Mouse (Mus musculus) kidney, adult 2 months (tissue): ENCODE measurements around the gene Tmem87b. TPM values are rescaled to one million over a fixed set of nuclear protein-coding genes. Genes with fewer than 3 reads are reported as not detected.

Experiments
- DNase-seq: peaks from one replicate; pipeline ENCODE4 v3.0.0; 2021
- H3K27ac ChIP-seq: fragments of 200-500 bp; 2 replicates; pipeline ENCODE4 v1.5.1; 2012; ENCODE audit warnings: low read depth, low read length, control low read depth, inconsistent platforms; ENCODE audit not compliant: insufficient read depth
- H3K27me3 ChIP-seq: fragments of 200-500 bp; replicated peaks from 2 replicates; pipeline ENCODE4 v1.6.1; 2012; ENCODE audit warnings: mild to moderate bottlenecking, moderate library complexity, low read length, inconsistent platforms; ENCODE audit not compliant: control insufficient read depth, insufficient read depth
- H3K36me3 ChIP-seq: fragments of 200-500 bp; 2 replicates; pipeline ENCODE4 v1.6.1; 2012; ENCODE audit warnings: mild to moderate bottlenecking, moderate library complexity, low read length, inconsistent platforms; ENCODE audit not compliant: control insufficient read depth, insufficient read depth
- H3K4me1 ChIP-seq: fragments of 200-500 bp; 2 replicates; pipeline ENCODE4 v1.6.1; 2011; ENCODE audit warnings: low read length; ENCODE audit not compliant: control insufficient read depth, insufficient read depth
- H3K4me3 ChIP-seq: fragments of 200-500 bp; 2 replicates; pipeline ENCODE4 v1.5.1; 2011; ENCODE audit warnings: mild to moderate bottlenecking, low read depth, low read length, control low read depth; ENCODE audit not compliant: insufficient read depth
- CTCF ChIP-seq: fragments of 200-500 bp; conservative IDR thresholded peaks from 2 replicates; pipeline ENCODE4 v1.5.1; 2011; ENCODE audit warnings: low read depth, mild to moderate bottlenecking, control low read depth, low read length, moderate library complexity, mixed read lengths; ENCODE audit not compliant: insufficient read depth, insufficient read length
- POLR2A ChIP-seq: fragments of 200-500 bp; IDR thresholded peaks from one replicate; pipeline ENCODE4 v1.6.1; 2011; ENCODE audit warnings: low read depth, low read length, control low read depth
- WGBS: fragments of 180-500 bp; shearing (Covaris S2); methylation state at CpG from one replicate; pipeline ENCODE4 v1.1.7; 2018; 5-methylcytosine and 5-hydroxymethylcytosine counted together
- polyA plus RNA-seq: library from polyadenylated mRNA; depleted of rRNA; stranded (reverse); fragments of >200 nt; gene quantifications from 2 replicates; pipeline ENCODE4 v1.2.3, GENCODE M21; 2012

Gene Tmem87b
- polyA plus RNA-seq, 1 experiment, result 14.1 TPM

DNA sequence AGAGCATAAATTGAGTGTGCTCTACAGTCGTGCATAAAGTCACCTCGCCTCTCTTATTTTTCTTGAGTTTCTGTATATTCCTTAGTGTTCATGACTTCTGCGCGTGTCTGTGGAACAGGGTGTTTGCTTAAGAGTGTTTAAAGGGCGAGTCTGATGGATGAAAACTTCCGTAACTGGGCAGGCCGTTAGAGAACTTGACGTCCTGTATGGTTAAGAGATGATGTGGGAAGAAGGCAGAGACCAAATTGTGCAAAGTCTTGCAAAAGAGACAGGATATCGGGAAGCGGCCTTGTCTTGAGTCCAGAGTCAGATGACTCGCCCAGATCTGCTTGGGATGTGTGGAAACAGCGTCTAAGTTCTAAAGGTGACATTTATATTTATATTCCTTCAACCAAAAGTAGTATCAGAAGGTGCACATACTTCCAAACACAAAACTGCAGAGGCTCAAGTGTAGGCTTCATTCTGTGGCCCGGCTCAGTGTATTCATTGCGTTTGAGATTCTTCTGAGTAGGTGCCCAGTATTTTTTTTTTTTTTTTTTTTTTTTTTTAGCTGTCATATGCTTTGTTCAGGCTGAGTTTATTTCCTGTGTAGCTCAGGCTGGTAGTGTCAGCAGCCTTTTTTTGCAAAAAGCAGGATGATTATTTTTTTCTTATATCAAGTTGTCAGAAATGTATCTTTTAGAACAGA is 1.2 kb downstream of the Tmem87b start:
- 3% methylated on average over 14 of the region's 14 CpGs for WGBS
- Histone ChIP-seq H3K27ac (peak overlapping the region; percentile 78), H3K27me3 (no peaks in the 10 kb centered on the region), H3K4me1 (peaks cover 17% of the 10 kb centered on the region; the same call in 1 of the 2 replicates), H3K4me3 (peak overlapping the region; percentile 69), H3K36me3 (no peaks in the 10 kb centered on the region; the same call in 1 of the 2 replicates)
- peak; percentile 47 for DNase-seq
- no peak for TF ChIP-seq POLR2A
- TF ChIP-seq CTCF, result no peak

DNA sequence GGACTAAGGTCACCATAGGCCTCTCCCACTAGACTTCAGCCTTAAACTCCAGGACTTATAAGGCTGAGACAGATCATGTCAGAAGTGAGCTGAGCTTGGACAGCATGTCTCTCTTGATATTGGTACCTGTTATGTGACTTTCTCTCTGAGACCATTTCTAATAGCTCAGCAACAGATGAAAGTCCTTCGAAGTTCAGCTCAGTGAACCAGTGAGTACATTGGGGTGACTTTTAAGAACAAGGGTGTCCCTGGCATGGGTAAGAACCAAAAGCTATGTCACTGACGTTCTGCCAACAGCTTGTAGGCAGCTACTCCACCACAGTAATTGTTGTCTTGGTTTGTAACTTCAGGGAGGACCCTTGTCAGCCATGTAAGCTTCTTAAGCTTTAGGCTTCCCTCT is 2.7 kb downstream of the Tmem87b start:
- DNase-seq, result peak; percentile 70
- TF ChIP-seq POLR2A (no peak), CTCF (no peak)
- no peaks in the 10 kb centered on the region for H3K27me3 ChIP-seq
- H3K36me3 ChIP-seq, result no peaks in the 10 kb centered on the region; the same call in 1 of the 2 replicates
- H3K4me3 ChIP-seq, result no peak overlapping the region
- WGBS, result 41% methylated on average over 2 of the region's 2 CpGs
- H3K4me1 ChIP-seq, result peaks cover 20% of the 10 kb centered on the region; the same call in 1 of the 2 replicates
- peak overlapping the region; percentile 60 for H3K27ac ChIP-seq

GRCm38 (mm10) chr2:128823893-128824292 is 6.0 kb downstream of the Tmem87b start:
- no peak for DNase-seq
- Histone ChIP-seq H3K36me3 (peaks cover 1% of the 10 kb centered on the region), H3K27me3 (no peaks in the 10 kb centered on the region), H3K4me1 (peaks cover 19% of the 10 kb centered on the region; the same call in 1 of the 2 replicates), H3K4me3 (no peak overlapping the region), H3K27ac (no peak overlapping the region)
- no peak for TF ChIP-seq POLR2A
- no peak for TF ChIP-seq CTCF
- WGBS, result 73% methylated on average over 5 of the region's 5 CpGs

DNA sequence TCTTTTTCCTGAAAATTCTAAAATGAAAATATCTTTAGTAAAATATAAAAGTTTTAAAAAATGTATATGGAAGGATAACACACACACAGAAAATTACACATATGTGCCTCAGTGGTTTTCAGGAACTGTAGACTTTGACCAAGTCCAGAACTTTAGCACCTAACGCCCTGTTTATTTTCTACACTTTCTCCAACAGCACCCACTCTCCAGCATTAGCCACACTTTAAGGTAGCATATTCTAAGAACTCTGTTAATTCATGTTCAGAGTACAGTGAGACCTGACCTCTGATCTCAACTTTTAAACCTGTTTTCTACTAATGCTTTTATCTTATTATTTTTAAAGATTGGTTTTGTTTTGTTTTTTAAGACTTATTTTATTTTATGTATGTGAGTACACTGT is 9.9 kb downstream of the Tmem87b start:
- DNase-seq, result peak; percentile 62
- H3K4me3 ChIP-seq, result no peak overlapping the region
- no peaks in the 10 kb centered on the region for H3K27me3 ChIP-seq
- no peak overlapping the region for H3K27ac ChIP-seq
- peaks cover 11% of the 10 kb centered on the region; the same call in 1 of the 2 replicates for H3K4me1 ChIP-seq
- no peak for TF ChIP-seq CTCF
- no peak for TF ChIP-seq POLR2A
- peaks cover 12% of the 10 kb centered on the region for H3K36me3 ChIP-seq
- WGBS, result 70% methylated on average over 1 of the region's 1 CpGs

GRCm38 (mm10) chr2:128832611-128833010 is 14.7 kb downstream of the Tmem87b start:
- Histone ChIP-seq H3K27me3 (no peaks in the 10 kb centered on the region), H3K36me3 (peaks cover 14% of the 10 kb centered on the region), H3K4me1 (peaks cover 3% of the 10 kb centered on the region; the same call in 1 of the 2 replicates), H3K27ac (no peak overlapping the region), H3K4me3 (no peak overlapping the region)
- 84% methylated on average over 3 of the region's 3 CpGs for WGBS
- DNase-seq, result no peak
- TF ChIP-seq POLR2A (no peak), CTCF (no peak)

GRCm38 (mm10) chr2:128833035-128833434 is 15.1 kb downstream of the Tmem87b start:
- DNase-seq, result peak; percentile 35
- Histone ChIP-seq H3K4me3 (no peak overlapping the region), H3K27ac (no peak overlapping the region), H3K27me3 (no peaks in the 10 kb centered on the region), H3K36me3 (peaks cover 14% of the 10 kb centered on the region), H3K4me1 (peaks cover 3% of the 10 kb centered on the region; the same call in 1 of the 2 replicates)
- TF ChIP-seq CTCF, result no peak
- no peak for TF ChIP-seq POLR2A
- 78% methylated on average over 2 of the region's 2 CpGs for WGBS

GRCm38 (mm10) chr2:128833435-128833834 is 15.5 kb downstream of the Tmem87b start:
- TF ChIP-seq POLR2A (no peak), CTCF (no peak)
- WGBS, result 80% methylated on average over 2 of the region's 2 CpGs
- peaks cover 3% of the 10 kb centered on the region; the same call in 1 of the 2 replicates for H3K4me1 ChIP-seq
- no peak overlapping the region for H3K27ac ChIP-seq
- H3K27me3 ChIP-seq, result no peaks in the 10 kb centered on the region
- peaks cover 14% of the 10 kb centered on the region for H3K36me3 ChIP-seq
- H3K4me3 ChIP-seq, result no peak overlapping the region
- no peak for DNase-seq

DNA sequence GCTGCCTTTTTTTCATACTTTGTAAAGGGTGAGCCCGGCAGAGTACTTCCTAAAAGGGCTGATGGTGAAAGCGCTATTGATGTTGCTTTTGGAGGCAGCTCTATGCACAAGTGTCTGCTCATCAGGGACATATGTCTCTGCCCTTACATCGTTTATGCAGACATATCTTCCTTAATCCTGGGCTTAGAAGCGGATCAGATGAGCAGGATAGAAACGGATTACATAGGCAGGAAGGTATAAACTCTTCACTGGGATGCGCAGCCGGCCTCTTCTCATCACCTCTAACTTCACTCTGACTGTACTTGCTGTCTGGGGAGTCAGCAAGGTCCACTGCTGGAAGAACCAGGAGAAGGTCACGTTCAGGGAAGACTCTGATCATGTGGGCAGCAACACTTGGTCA is 19.6 kb downstream of the Tmem87b start:
- H3K36me3 ChIP-seq, result peaks cover 12% of the 10 kb centered on the region
- no peaks in the 10 kb centered on the region for H3K4me1 ChIP-seq
- TF ChIP-seq CTCF, result no peak
- no peak for TF ChIP-seq POLR2A
- H3K4me3 ChIP-seq, result no peak overlapping the region
- no peak overlapping the region for H3K27ac ChIP-seq
- WGBS, result 86% methylated on average over 8 of the region's 8 CpGs
- no peak for DNase-seq
- no peaks in the 10 kb centered on the region for H3K27me3 ChIP-seq
